Mouse (Mus musculus): ENCODE data around the gene 2010111I01Rik.

GRCm38 (mm10) chr13:63176131-63176530 lies 211.4 kb downstream of the 2010111I01Rik start:
- TF ChIP-seq CTCF (IDR thresholded peaks at IDR 0.05; ENCODE audit: low read depth, low read length) (no peak), POLR2A (IDR thresholded peaks at IDR 0.05; ENCODE audit: insufficient read depth, low read length) (no peak), EP300 (IDR thresholded peaks at IDR 0.05; ENCODE audit: insufficient read depth, low read depth, low read length) (no peak)
